Mouse (Mus musculus) CD4-positive helper T cell, adult 2 months (primary cell): Measurements from ENCODE around the gene Tbl3.

Experiments used
- DNase-seq: peaks from one replicate; pipeline ENCODE4 v3.0.0-alpha.2; 2012; ENCODE audit warnings: low read depth, missing footprints, low spot score

Tbl3 gene

GRCm38 (mm10) chr17:24706982-24707800 is at the start of gene Tbl3:
TSS of gene Tbl3 (minus strand) at chr17:24707660.
- peak; percentile 95 for DNase-seq

GRCm38 (mm10) chr17:24752415-24753394 is 45.2 kb upstream of the Tbl3 start, which contains the start of gene Hs3st6:
TSS of gene Hs3st6 (plus strand) at chr17:24752988.
- peak; percentile 34 for DNase-seq

GRCm38 (mm10) chr17:24751528-24751927 is 44.1 kb upstream of the Tbl3 start:
- no peak for DNase-seq

- DNase-seq, result no peak
These were observed 39.5 kb upstream of the Tbl3 start for GRCm38 (mm10) chr17:24746986-24747385.

- peak; percentile 85 for DNase-seq
These were observed 38.4 kb upstream of the Tbl3 start for GRCm38 (mm10) chr17:24745526-24746497.

- no peak for DNase-seq
These were observed 36.9 kb upstream of the Tbl3 start for GRCm38 (mm10) chr17:24744381-24744780.

- no peak for DNase-seq
These were observed 36.4 kb upstream of the Tbl3 start for GRCm38 (mm10) chr17:24743896-24744295.

- DNase-seq, result no peak
These were observed 34.8 kb upstream of the Tbl3 start for GRCm38 (mm10) chr17:24742307-24742706.

- no peak for DNase-seq
These were observed 32.5 kb upstream of the Tbl3 start for GRCm38 (mm10) chr17:24739926-24740325.

- DNase-seq, result no peak
These were observed 30.8 kb upstream of the Tbl3 start for GRCm38 (mm10) chr17:24738238-24738637.

- no peak for DNase-seq
These were observed 29.8 kb upstream of the Tbl3 start for GRCm38 (mm10) chr17:24737135-24737810.

- peak; percentile 96 for DNase-seq
These were observed 29.0 kb upstream of the Tbl3 start, which contains the start of gene Msrb1 for GRCm38 (mm10) chr17:24736330-24737051. TSS of gene Msrb1 (plus strand) at chr17:24736642.

- DNase-seq, result no peak
These were observed 28.0 kb upstream of the Tbl3 start for GRCm38 (mm10) chr17:24735446-24735845.

- DNase-seq, result no peak
These were observed 27.1 kb upstream of the Tbl3 start for GRCm38 (mm10) chr17:24734513-24734912.

GRCm38 (mm10) chr17:24733434-24734050 is 26.1 kb upstream of the Tbl3 start:
- no peak for DNase-seq

- DNase-seq, result no peak
These were observed 24.9 kb upstream of the Tbl3 start for GRCm38 (mm10) chr17:24732233-24732935.

GRCm38 (mm10) chr17:24730787-24731186 is 23.3 kb upstream of the Tbl3 start:
- no peak for DNase-seq

- no peak for DNase-seq
These were observed 21.6 kb upstream of the Tbl3 start for GRCm38 (mm10) chr17:24729067-24729466.

GRCm38 (mm10) chr17:24728184-24728583 is 20.7 kb upstream of the Tbl3 start:
- DNase-seq, result no peak
